Mouse (Mus musculus): ENCODE measurements at regions not wholly inside any gene's neighbourhood (a gene's known extent, or its start where the extent isn't known, plus 50 kb on each side); places are given as distances from the start of the nearest gene placed in this dataset.
"Not testable (repeated sequence)": the region's sequence is repeated elsewhere in the genome, so short reads cannot be mapped to it uniquely, and the experiment has no call there.

- ATAC-seq (replicated peaks; ENCODE audit: insufficient number of reproducible peaks, low FRiP score, low TSS enrichment, poor library complexity, severe bottlenecking) = no peak
Measured at GRCm38 (mm10) chr15:27095231-27095630, 199.9 kb upstream of the Fbxl7 start.

- not testable (repeated sequence) for ATAC-seq (replicated peaks; ENCODE audit: insufficient number of reproducible peaks, low FRiP score, low TSS enrichment, poor library complexity, severe bottlenecking)
Measured at GRCm38 (mm10) chr15:27101610-27102009, 206.2 kb upstream of the Fbxl7 start.

DNA sequence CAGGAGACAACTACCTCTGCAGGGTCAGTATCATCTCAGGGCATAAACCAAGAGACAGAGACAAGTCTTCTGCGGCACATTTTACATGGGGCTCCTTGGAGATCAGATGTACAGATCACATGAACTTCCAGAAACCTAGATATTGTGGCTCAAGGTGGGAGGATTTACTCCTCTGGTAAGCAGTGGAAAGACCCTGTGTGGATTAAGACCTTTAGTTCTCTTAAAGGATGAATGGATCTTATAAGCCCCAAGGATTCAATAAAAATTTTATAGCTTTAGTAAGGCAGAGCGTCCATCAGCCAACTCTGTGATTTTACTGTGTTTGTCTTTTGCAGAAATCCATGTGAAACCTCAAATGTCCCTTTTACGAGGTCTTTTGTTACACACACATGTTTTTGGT lies 213.8 kb upstream of the Fbxl7 start:
- ATAC-seq (replicated peaks; ENCODE audit: insufficient number of reproducible peaks, low FRiP score, low TSS enrichment, poor library complexity, severe bottlenecking) = no peak

DNA sequence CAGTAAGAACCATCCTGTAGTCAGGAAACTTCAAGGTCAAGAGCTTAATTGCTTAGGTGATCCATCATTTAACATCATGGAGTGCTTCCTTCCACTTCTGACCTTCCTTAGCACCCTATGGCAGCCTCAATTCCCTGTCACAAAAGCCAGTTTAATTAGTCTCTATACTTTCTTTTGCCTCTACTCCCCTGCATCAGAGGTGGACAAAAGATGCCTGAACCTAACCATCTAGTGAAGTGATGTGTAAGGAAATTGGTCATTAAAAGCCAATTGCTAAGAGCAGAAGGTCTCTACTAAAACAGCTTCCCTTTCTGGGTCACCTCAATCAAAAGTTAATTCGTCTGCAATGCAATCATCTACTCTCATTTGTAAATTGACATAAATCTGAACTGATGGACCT lies 234.3 kb upstream of the Fbxl7 start:
- no peak for ATAC-seq (replicated peaks; ENCODE audit: insufficient number of reproducible peaks, low FRiP score, low TSS enrichment, poor library complexity, severe bottlenecking)

DNA sequence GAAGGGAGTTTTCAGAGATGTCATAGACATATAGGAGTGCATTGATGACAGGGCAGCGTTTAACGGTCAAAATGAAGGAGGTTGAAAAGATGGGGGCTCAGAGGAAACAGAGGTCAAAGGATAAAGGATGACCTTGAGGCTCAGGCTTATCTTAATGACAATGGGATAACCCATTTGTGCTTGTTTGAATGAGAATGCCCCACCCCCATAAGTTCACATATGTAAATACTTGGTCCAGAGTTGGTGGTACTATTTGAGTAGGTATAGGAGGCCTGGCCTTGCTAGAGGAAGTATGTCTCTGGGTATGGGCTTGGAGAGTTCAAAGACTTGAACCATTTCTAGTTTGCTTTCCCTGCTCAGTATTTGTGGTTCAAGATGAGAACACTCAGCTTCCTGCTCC lies 237.4 kb upstream of the Fbxl7 start:
- ATAC-seq (replicated peaks; ENCODE audit: insufficient number of reproducible peaks, low FRiP score, low TSS enrichment, poor library complexity, severe bottlenecking) = no peak

DNA sequence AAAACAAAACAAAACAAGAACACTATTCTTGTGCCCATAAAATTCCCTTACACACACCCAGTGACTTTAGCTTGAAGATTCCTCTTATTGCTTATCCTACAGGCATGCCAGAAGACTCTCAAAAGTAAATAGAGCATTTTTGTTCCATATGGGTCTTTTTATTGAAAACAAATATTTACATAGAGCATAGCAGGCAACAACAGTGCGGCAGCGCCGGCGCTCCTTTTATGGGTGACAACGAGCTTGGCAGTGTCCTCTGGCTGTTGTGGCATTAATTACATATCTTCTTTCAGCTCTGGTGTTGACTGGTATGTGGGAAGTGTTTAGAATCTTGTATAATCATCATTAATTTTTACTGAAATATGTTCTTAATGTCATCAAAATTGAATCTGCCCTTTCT lies 242.2 kb upstream of the Fbxl7 start:
- no peak for ATAC-seq (replicated peaks; ENCODE audit: insufficient number of reproducible peaks, low FRiP score, low TSS enrichment, poor library complexity, severe bottlenecking)

GRCm38 (mm10) chr15:27145860-27146259 lies 250.5 kb upstream of the Fbxl7 start:
- no peak for ATAC-seq (replicated peaks; ENCODE audit: insufficient number of reproducible peaks, low FRiP score, low TSS enrichment, poor library complexity, severe bottlenecking)

DNA sequence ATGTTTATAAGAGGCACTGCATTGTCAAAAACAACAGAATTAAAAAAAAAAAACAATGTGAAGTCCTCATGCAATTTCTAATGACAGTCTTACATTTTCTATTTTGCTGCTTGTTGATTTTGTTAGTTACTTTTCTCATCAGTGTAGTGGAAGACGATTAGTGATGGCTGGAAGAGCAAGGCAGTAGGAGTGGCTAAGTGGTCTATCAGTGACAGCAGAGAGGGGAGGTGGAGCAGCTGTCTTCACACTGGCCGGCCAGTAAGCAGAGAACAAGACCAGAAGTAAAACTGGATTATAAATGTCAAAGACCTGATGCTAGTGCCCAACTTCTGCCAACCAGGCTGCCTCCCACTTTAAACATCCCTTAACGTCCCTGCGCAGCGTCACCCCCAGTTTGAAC lies 265.6 kb upstream of the Fbxl7 start:
- ATAC-seq (replicated peaks; ENCODE audit: insufficient number of reproducible peaks, low FRiP score, low TSS enrichment, poor library complexity, severe bottlenecking) = no peak

- no peak for ATAC-seq (replicated peaks; ENCODE audit: insufficient number of reproducible peaks, low FRiP score, low TSS enrichment, poor library complexity, severe bottlenecking)
Measured at GRCm38 (mm10) chr15:27167484-27167883, 272.1 kb upstream of the Fbxl7 start.

- no peak for ATAC-seq (replicated peaks; ENCODE audit: insufficient number of reproducible peaks, low FRiP score, low TSS enrichment, poor library complexity, severe bottlenecking)
Measured at GRCm38 (mm10) chr15:27169846-27170245, 274.5 kb upstream of the Fbxl7 start.

GRCm38 (mm10) chr15:27173506-27173905 lies 278.1 kb upstream of the Fbxl7 start:
- no peak for ATAC-seq (replicated peaks; ENCODE audit: insufficient number of reproducible peaks, low FRiP score, low TSS enrichment, poor library complexity, severe bottlenecking)

- ATAC-seq (replicated peaks; ENCODE audit: insufficient number of reproducible peaks, low FRiP score, low TSS enrichment, poor library complexity, severe bottlenecking) = no peak
Measured at GRCm38 (mm10) chr15:27178084-27178935, 282.9 kb upstream of the Fbxl7 start.

- no peak for ATAC-seq (replicated peaks; ENCODE audit: insufficient number of reproducible peaks, low FRiP score, low TSS enrichment, poor library complexity, severe bottlenecking)
Measured at GRCm38 (mm10) chr15:27189699-27190098, 276.8 kb upstream of the Ank start.

DNA sequence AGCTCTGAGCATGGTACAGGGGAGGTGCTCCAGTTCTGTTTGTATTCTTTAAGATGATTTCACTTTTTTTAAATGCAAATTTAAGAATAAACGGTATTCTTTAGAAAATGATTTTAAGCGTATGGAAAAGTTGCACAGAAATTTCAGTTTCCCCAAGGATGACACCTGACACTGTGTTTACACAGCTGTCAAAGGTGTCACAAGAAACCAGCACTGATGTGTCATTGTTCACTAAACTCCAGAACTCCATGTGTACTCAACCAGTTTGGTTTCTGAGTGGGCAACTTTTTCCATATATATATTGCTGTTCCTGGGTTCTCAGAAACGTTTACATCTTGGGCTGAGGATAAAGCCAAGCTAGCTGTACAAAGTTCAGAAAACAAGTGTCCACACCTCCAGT lies 265.0 kb upstream of the Ank start:
- no peak for ATAC-seq (replicated peaks; ENCODE audit: insufficient number of reproducible peaks, low FRiP score, low TSS enrichment, poor library complexity, severe bottlenecking)

DNA sequence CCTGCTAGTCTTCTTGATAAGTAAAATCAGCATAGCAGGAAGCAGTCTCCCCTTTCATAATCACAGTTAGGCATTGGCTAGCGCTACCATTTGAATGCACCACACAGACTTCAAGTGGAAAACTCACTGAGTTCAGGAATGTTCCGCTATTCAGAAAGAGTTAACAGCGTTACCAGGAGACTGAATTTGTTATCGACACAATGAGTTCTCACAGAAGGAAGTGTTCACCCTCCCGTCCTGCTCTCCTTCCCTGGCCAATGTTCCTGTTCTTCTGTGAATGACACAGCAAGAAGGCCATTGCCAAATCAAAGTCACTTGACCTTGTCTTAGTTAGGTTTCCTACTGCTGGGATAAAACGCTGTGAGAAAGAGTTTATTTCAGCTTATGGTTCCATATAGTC lies 261.6 kb upstream of the Ank start:
- ATAC-seq (replicated peaks; ENCODE audit: insufficient number of reproducible peaks, low FRiP score, low TSS enrichment, poor library complexity, severe bottlenecking) = no peak

- no peak for ATAC-seq (replicated peaks; ENCODE audit: insufficient number of reproducible peaks, low FRiP score, low TSS enrichment, poor library complexity, severe bottlenecking)
Measured at GRCm38 (mm10) chr15:27207446-27207845, 259.0 kb upstream of the Ank start.

DNA sequence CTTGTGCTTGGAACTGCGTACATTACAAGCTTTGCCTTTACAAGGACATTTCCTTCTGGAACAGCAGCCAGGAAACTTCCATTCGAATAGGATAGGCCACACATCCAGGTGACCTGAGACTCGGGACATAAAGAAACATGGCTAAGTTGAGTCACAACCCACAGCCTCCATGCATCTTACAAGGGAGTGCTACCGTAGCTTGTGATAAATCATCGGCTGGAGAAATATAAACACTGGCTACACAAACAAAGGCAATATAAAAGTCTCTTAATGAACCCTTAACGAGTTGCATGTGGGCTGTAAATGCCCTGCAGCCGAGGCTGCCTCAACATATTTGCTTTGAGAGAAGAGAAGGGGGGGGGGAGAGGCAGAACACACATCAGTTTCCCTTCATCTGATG lies 250.1 kb upstream of the Ank start:
- ATAC-seq (replicated peaks; ENCODE audit: insufficient number of reproducible peaks, low FRiP score, low TSS enrichment, poor library complexity, severe bottlenecking) = no peak

GRCm38 (mm10) chr15:27219126-27219738 lies 247.2 kb upstream of the Ank start:
- ATAC-seq (replicated peaks; ENCODE audit: insufficient number of reproducible peaks, low FRiP score, low TSS enrichment, poor library complexity, severe bottlenecking) = no peak

- ATAC-seq (replicated peaks; ENCODE audit: insufficient number of reproducible peaks, low FRiP score, low TSS enrichment, poor library complexity, severe bottlenecking) = no peak
Measured at GRCm38 (mm10) chr15:27223610-27224511, 242.6 kb upstream of the Ank start.

GRCm38 (mm10) chr15:27224512-27224850 lies 242.0 kb upstream of the Ank start:
- ATAC-seq (replicated peaks; ENCODE audit: insufficient number of reproducible peaks, low FRiP score, low TSS enrichment, poor library complexity, severe bottlenecking) = no peak

Measured in monocyte, adult 5-6 weeks (primary cell).